Mouse (Mus musculus) CH12.LX (cell line): ENCODE data around the gene Samd5. TPM values are rescaled to one million over a fixed set of nuclear protein-coding genes. Genes with fewer than 3 reads are reported as not detected.

Source experiments
- DNase-seq: peaks from one replicate; pipeline ENCODE4 v3.0.0-alpha.2; 2013; ENCODE audit errors: extremely low read depth
- H3K27ac ChIP-seq: 2 replicates; pipeline ENCODE4 v1.5.1; 2012; ENCODE audit warnings: low read depth, mild to moderate bottlenecking, control low read depth, moderate library complexity; ENCODE audit not compliant: insufficient read depth
- H3K27me3 ChIP-seq: replicated peaks from 2 replicates; pipeline ENCODE3; 2012; ENCODE audit warnings: inconsistent platforms
- H3K36me3 ChIP-seq, 2 experiments: replicated peaks in 1 of 2; 2 replicates each; pipeline versions ENCODE3 to v1.6.1; 2012; ENCODE audit warnings: inconsistent platforms in 1 of 2, low read length in 1 of 2, mild to moderate bottlenecking in 1 of 2, mixed read lengths in 1 of 2, moderate library complexity in 1 of 2; ENCODE audit not compliant: control insufficient read depth in 1 of 2, insufficient read depth in 1 of 2
- H3K4me1 ChIP-seq, 2 experiments: 2 replicates each; pipeline ENCODE4 v1.6.1; 2012; ENCODE audit warnings: inconsistent platforms in 1 of 2, moderate library complexity in 1 of 2; ENCODE audit not compliant: insufficient read depth in 2 of 2, control insufficient read depth in 1 of 2
- H3K4me2 ChIP-seq: 2 replicates; pipeline ENCODE4 v1.6.1; 2012; ENCODE audit warnings: low read depth, mild to moderate bottlenecking, control low read depth; ENCODE audit not compliant: poor library complexity, insufficient read depth, severe bottlenecking
- H3K4me3 ChIP-seq, 3 experiments: fragments of 150-350 bp in 1 of 3; sonication (generic) in 1 of 3; replicated peaks in 1 of 3; 2 replicates each; pipeline versions ENCODE3 to v1.5.1; 2011 to 2012; ENCODE audit warnings: low read depth in 2 of 3, low read length in 2 of 3, mild to moderate bottlenecking in 2 of 3, moderate library complexity in 2 of 3, control low read depth in 1 of 3, improper control_type of control experiment in 1 of 3, inconsistent platforms in 1 of 3, mixed read lengths in 1 of 3; ENCODE audit not compliant: poor library complexity in 1 of 3
- H3K79me2 ChIP-seq: replicated peaks from 2 replicates; pipeline ENCODE4 v1.6.1; 2012; ENCODE audit warnings: mild to moderate bottlenecking, moderate library complexity; ENCODE audit not compliant: control insufficient read depth, poor library complexity, insufficient read depth, severe bottlenecking; ENCODE audit errors: extremely low read depth
- H3K9ac ChIP-seq: 2 replicates; pipeline ENCODE4 v1.6.1; 2012; ENCODE audit warnings: low read depth, mild to moderate bottlenecking, control low read depth, moderate library complexity; ENCODE audit not compliant: insufficient read depth
- H3K9me3 ChIP-seq: replicated peaks from 2 replicates; pipeline ENCODE3; 2012; ENCODE audit warnings: low read length, inconsistent platforms, mixed read lengths
- BHLHE40 ChIP-seq: IDR thresholded peaks from 2 replicates; pipeline ENCODE4 v1.6.1; 2011; ENCODE audit warnings: mild to moderate bottlenecking, low read depth, low read length, improper control_type of control experiment
- CHD1 ChIP-seq: IDR thresholded peaks from 2 replicates; pipeline ENCODE4 v1.6.1; 2012; ENCODE audit warnings: low read depth, low read length, improper control_type of control experiment, inconsistent platforms
- CHD2 ChIP-seq: IDR thresholded peaks from 2 replicates; pipeline ENCODE4 v1.6.1; 2011; ENCODE audit warnings: low read length, improper control_type of control experiment
- ETS1 ChIP-seq: conservative IDR thresholded peaks from 2 replicates; pipeline ENCODE4 v1.6.1; 2012; ENCODE audit warnings: low read depth, mild to moderate bottlenecking, inconsistent platforms, low read length, improper control_type of control experiment, moderate library complexity
- HCFC1 ChIP-seq: IDR thresholded peaks from 2 replicates; pipeline ENCODE4 v1.6.1; 2012; ENCODE audit warnings: low read depth, mild to moderate bottlenecking, inconsistent platforms, low read length, improper control_type of control experiment
- IRF4 ChIP-seq: IDR thresholded peaks from 2 replicates; pipeline ENCODE4 v1.6.1; 2014; ENCODE audit warnings: low read depth, mild to moderate bottlenecking, inconsistent platforms, low read length, improper control_type of control experiment
- JUN ChIP-seq: IDR thresholded peaks from 2 replicates; pipeline ENCODE4 v1.6.1; 2011; ENCODE audit warnings: low read depth, mild to moderate bottlenecking, low read length, improper control_type of control experiment, moderate library complexity; ENCODE audit not compliant: insufficient read depth
- JUND ChIP-seq: conservative IDR thresholded peaks from 2 replicates; pipeline ENCODE4 v1.6.1; 2011; ENCODE audit warnings: low read depth, low read length, improper control_type of control experiment
- MAZ ChIP-seq: IDR thresholded peaks from 2 replicates; pipeline ENCODE4 v1.6.1; 2012; ENCODE audit warnings: low read depth, mild to moderate bottlenecking, inconsistent platforms, low read length, improper control_type of control experiment, moderate library complexity
- MXI1 ChIP-seq: IDR thresholded peaks from 2 replicates; pipeline ENCODE4 v1.6.1; 2011; ENCODE audit warnings: mild to moderate bottlenecking, low read depth, low read length, improper control_type of control experiment
- NELFE ChIP-seq: IDR thresholded peaks from 2 replicates; pipeline ENCODE4 v1.6.1; 2011; ENCODE audit warnings: low read depth, low read length, improper control_type of control experiment
- SMC3 ChIP-seq: IDR thresholded peaks from 2 replicates; pipeline ENCODE4 v1.6.1; 2011; ENCODE audit warnings: low read depth, low read length, improper control_type of control experiment
- TBP ChIP-seq: conservative IDR thresholded peaks from 2 replicates; pipeline ENCODE4 v1.6.1; 2011; ENCODE audit warnings: low read depth, low read length, improper control_type of control experiment
- UBTF ChIP-seq: IDR thresholded peaks from 2 replicates; pipeline ENCODE4 v1.6.1; 2012; ENCODE audit warnings: low read depth, mild to moderate bottlenecking, inconsistent platforms, low read length, improper control_type of control experiment, moderate library complexity
- USF1 ChIP-seq: IDR thresholded peaks from 2 replicates; pipeline ENCODE4 v1.6.1; 2014; ENCODE audit warnings: low read depth, mild to moderate bottlenecking, inconsistent platforms, low read length, improper control_type of control experiment
- USF2 ChIP-seq: conservative IDR thresholded peaks from 2 replicates; pipeline ENCODE4 v1.6.1; 2011; ENCODE audit warnings: low read depth, low read length, improper control_type of control experiment
- ZC3H11A ChIP-seq: IDR thresholded peaks from 2 replicates; pipeline ENCODE4 v1.6.1; 2012; ENCODE audit warnings: low read depth, mild to moderate bottlenecking, inconsistent platforms, low read length, improper control_type of control experiment
- ZMIZ1 ChIP-seq: IDR thresholded peaks from 2 replicates; pipeline ENCODE4 v1.6.1; 2012; ENCODE audit warnings: low read depth, mild to moderate bottlenecking, inconsistent platforms, low read length, improper control_type of control experiment
- ZNF384 ChIP-seq: IDR thresholded peaks from 2 replicates; pipeline ENCODE4 v1.6.1; 2012; ENCODE audit warnings: low read depth, low read length, improper control_type of control experiment, inconsistent platforms
- dilution Hi-C: fragments of 300-500 bp; cut with MboI; formaldehyde crosslinking; loops from 2 replicates; pipeline ENCODE4 v1.14.3; 2020; ENCODE audit warnings: low sequenced_read_pairs; ENCODE audit not compliant: extremely low pct_unique_long_range_greater_than_20kb, extremely low pct_ligation_motif_present
- in situ Hi-C: fragments of 300-500 bp; cut with MboI; formaldehyde crosslinking; loops from 3 replicates; pipeline ENCODE4 v1.14.3; 2019; ENCODE audit warnings: low sequenced_read_pairs, low pct_ligation_motif_present, low pct_unique_long_range_greater_than_20kb, mixed read lengths
- polyA plus RNA-seq: library from polyadenylated mRNA; unstranded; fragments of >175 nt; gene quantifications from 2 replicates; pipeline ENCODE4 v1.2.1, GENCODE M21; 2012; ENCODE audit warnings: low read depth; ENCODE audit not compliant: insufficient read length
- total RNA-seq, 2 experiments: library from RNA; depleted of rRNA; stranded (reverse); fragments of 300-350 nt in 1 of 2; fragments of >200 nt in 1 of 2; gene quantifications; 2 replicates each; pipeline ENCODE4 v1.2.3; 2012 to 2014

Gene Samd5
- total and polyA plus RNA-seq, 3 experiments = not detected

- DNase-seq = no peak
- Histone ChIP-seq H3K79me2 (no peaks in the 10 kb centered on the region), H3K4me1 (peaks cover 0 to 2% of the 10 kb centered on the region in 2 experiments; a peak in 1 of 4 replicates), H3K4me2 (no peak overlapping the region), H3K9ac (no peak overlapping the region), H3K27me3 (no peaks in the 10 kb centered on the region), H3K4me3 (no peak overlapping the region), H3K27ac (no peak overlapping the region), H3K9me3 (no peaks in the 10 kb centered on the region), H3K36me3 (no peaks in the 10 kb centered on the region)
- in situ Hi-C loops = no loop called here
- TF ChIP-seq ZC3H11A = no peak
- dilution Hi-C loops = no loop called here
Measured at GRCm38 (mm10) chr10:9640056-9640455, 35.0 kb downstream of the Samd5 start.

GRCm38 (mm10) chr10:9625356-9625755, 49.7 kb downstream of the Samd5 start:
- in situ Hi-C loops = no loop called here
- Histone ChIP-seq H3K27ac (no peak overlapping the region), H3K9ac (no peak overlapping the region), H3K4me1 (no peaks in the 10 kb centered on the region), H3K27me3 (no peaks in the 10 kb centered on the region), H3K79me2 (no peaks in the 10 kb centered on the region), H3K4me3 (no peak overlapping the region), H3K4me2 (no peak overlapping the region), H3K9me3 (no peaks in the 10 kb centered on the region), H3K36me3 (no peaks in the 10 kb centered on the region)
- no peak for DNase-seq
- no peak for TF ChIP-seq USF1
- no peak for TF ChIP-seq UBTF
- TF ChIP-seq BHLHE40 = no peak
- no peak for TF ChIP-seq JUN
- no peak for TF ChIP-seq SMC3
- TF ChIP-seq USF2 = no peak
- no peak for TF ChIP-seq JUND
- TF ChIP-seq NELFE = no peak
- no peak for TF ChIP-seq ZMIZ1
- no peak for TF ChIP-seq ZNF384
- no peak for TF ChIP-seq IRF4
- TF ChIP-seq ETS1 = no peak
- no peak for TF ChIP-seq HCFC1
- no peak for TF ChIP-seq MXI1
- no peak for TF ChIP-seq CHD1
- no peak for TF ChIP-seq MAZ
- TF ChIP-seq TBP = no peak
- TF ChIP-seq CHD2 = no peak
- TF ChIP-seq, all 38 proteins: peak for 0
- dilution Hi-C loops = no loop called here
